Mouse (Mus musculus) liver, embryonic 14.5 days (tissue): ENCODE measurements around the gene Nup205.

Source experiments
- CTCF ChIP-seq: IDR thresholded peaks from 2 replicates; pipeline ENCODE4 v1.5.1; 2016; ENCODE audit warnings: antibody characterized with exemption, low read depth, control low read depth
- EP300 ChIP-seq: IDR thresholded peaks from 2 replicates; pipeline ENCODE4 v1.6.1; 2016; ENCODE audit warnings: antibody characterized with exemption, low read depth

- TF ChIP-seq CTCF, result no peak
- TF ChIP-seq EP300, result no peak
Measured at GRCm38 (mm10) chr6:35260531-35260930, 83.3 kb downstream of the Nup205 start.
